Mouse (Mus musculus): ENCODE data around the gene Uap1. TPM values are rescaled to one million over a fixed set of nuclear protein-coding genes. Genes with fewer than 3 reads are reported as not detected.

The Uap1 gene
- polyA plus RNA-seq, 1 experiment, result 28.0 TPM

DNA sequence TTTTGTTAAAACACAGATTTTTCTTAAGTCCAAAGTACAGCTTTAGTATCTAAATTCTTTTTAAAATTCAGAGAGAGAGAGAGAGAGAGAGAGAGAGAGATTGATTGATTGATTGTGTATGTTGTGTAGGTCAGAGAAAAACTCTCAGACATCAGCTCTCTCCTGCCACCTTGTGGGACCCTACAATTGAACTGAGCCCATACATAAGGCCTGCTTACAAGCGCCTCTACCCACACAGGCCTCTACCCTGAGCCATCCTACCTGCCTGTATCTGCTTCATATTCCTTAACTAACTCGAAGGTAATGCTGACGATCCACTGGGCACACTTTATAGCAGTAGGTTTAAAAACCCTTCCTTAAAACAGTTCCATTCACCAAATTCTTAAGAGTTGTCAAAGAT, 25.6 kb upstream of the Uap1 start:
- H3K27ac ChIP-seq (ENCODE audit: insufficient read depth, low read depth, low read length), result no peak overlapping the region
- H3K4me1 ChIP-seq (ENCODE audit: control insufficient read depth, insufficient read depth, low read length), result peaks cover 3% of the 10 kb centered on the region
- no peak for TF ChIP-seq POLR2A (IDR thresholded peaks at IDR 0.05; ENCODE audit: borderline replicate concordance, low read depth, low read length)
- no peak for TF ChIP-seq CTCF (IDR thresholded peaks at IDR 0.05; ENCODE audit: low read depth, low read length)
- no peak overlapping the region for H3K4me3 ChIP-seq (ENCODE audit: insufficient read depth, low read length)

GRCm38 (mm10) chr1:170196211-170196610, 21.5 kb upstream of the Uap1 start:
- H3K27ac ChIP-seq (ENCODE audit: insufficient read depth, low read depth, low read length), result no peak overlapping the region
- TF ChIP-seq POLR2A (IDR thresholded peaks at IDR 0.05; ENCODE audit: borderline replicate concordance, low read depth, low read length) (no peak), CTCF (IDR thresholded peaks at IDR 0.05; ENCODE audit: low read depth, low read length) (no peak)

GRCm38 (mm10) chr1:170191925-170192324, 17.2 kb upstream of the Uap1 start:
- Histone ChIP-seq H3K4me1 (ENCODE audit: control insufficient read depth, insufficient read depth, low read length) (no peaks in the 10 kb centered on the region), H3K4me3 (ENCODE audit: insufficient read depth, low read length) (no peak overlapping the region), H3K27ac (ENCODE audit: insufficient read depth, low read depth, low read length) (no peak overlapping the region)
- no peak for TF ChIP-seq CTCF (IDR thresholded peaks at IDR 0.05; ENCODE audit: low read depth, low read length)
- TF ChIP-seq POLR2A (IDR thresholded peaks at IDR 0.05; ENCODE audit: borderline replicate concordance, low read depth, low read length), result no peak

More at GRCm38 (mm10) chr1:170196211-170196610, 21.5 kb upstream of the Uap1 start:
- no peak overlapping the region for H3K4me3 ChIP-seq (ENCODE audit: insufficient read depth, low read length)
- H3K4me1 ChIP-seq (ENCODE audit: control insufficient read depth, insufficient read depth, low read length), result no peaks in the 10 kb centered on the region

GRCm38 (mm10) chr1:170190225-170190624, 15.5 kb upstream of the Uap1 start:
- Histone ChIP-seq H3K4me1 (ENCODE audit: control insufficient read depth, insufficient read depth, low read length) (no peaks in the 10 kb centered on the region), H3K27ac (ENCODE audit: insufficient read depth, low read depth, low read length) (no peak overlapping the region), H3K4me3 (ENCODE audit: insufficient read depth, low read length) (no peak overlapping the region)
- TF ChIP-seq CTCF (IDR thresholded peaks at IDR 0.05; ENCODE audit: low read depth, low read length), result no peak
- no peak for TF ChIP-seq POLR2A (IDR thresholded peaks at IDR 0.05; ENCODE audit: borderline replicate concordance, low read depth, low read length)

GRCm38 (mm10) chr1:170188601-170189000, 13.8 kb upstream of the Uap1 start:
- H3K27ac ChIP-seq (ENCODE audit: insufficient read depth, low read depth, low read length), result no peak overlapping the region
- no peak for TF ChIP-seq CTCF (IDR thresholded peaks at IDR 0.05; ENCODE audit: low read depth, low read length)
- no peaks in the 10 kb centered on the region for H3K4me1 ChIP-seq (ENCODE audit: control insufficient read depth, insufficient read depth, low read length)
- H3K4me3 ChIP-seq (ENCODE audit: insufficient read depth, low read length), result no peak overlapping the region

GRCm38 (mm10) chr1:170186531-170186930, 11.8 kb upstream of the Uap1 start:
- no peaks in the 10 kb centered on the region for H3K4me1 ChIP-seq (ENCODE audit: control insufficient read depth, insufficient read depth, low read length)
- TF ChIP-seq POLR2A (IDR thresholded peaks at IDR 0.05; ENCODE audit: borderline replicate concordance, low read depth, low read length), result no peak
- no peak for TF ChIP-seq CTCF (IDR thresholded peaks at IDR 0.05; ENCODE audit: low read depth, low read length)
- H3K27ac ChIP-seq (ENCODE audit: insufficient read depth, low read depth, low read length), result no peak overlapping the region
- no peak overlapping the region for H3K4me3 ChIP-seq (ENCODE audit: insufficient read depth, low read length)

DNA sequence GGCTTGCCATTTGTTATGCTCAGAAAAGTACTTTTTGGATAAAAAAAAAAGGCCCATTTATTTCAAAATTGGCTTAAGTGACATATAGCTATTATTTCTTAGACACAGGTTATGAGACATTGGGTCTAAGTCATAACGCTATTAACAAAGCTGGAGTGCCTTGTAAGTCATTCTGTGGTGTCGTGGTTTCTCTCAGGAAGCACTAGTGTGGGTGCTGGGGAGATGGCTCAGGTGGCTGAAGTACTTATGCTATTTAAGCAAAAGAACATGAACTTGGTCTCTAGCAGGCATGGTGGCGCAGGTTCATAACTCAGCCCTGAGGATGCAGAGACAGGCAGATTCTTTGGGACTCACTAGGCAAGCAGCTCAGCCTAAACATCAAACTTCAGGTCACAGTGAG, 10.4 kb upstream of the Uap1 start:
- no peaks in the 10 kb centered on the region for H3K4me1 ChIP-seq (ENCODE audit: control insufficient read depth, insufficient read depth, low read length)
- TF ChIP-seq CTCF (IDR thresholded peaks at IDR 0.05; ENCODE audit: low read depth, low read length), result no peak
- TF ChIP-seq POLR2A (IDR thresholded peaks at IDR 0.05; ENCODE audit: borderline replicate concordance, low read depth, low read length), result no peak
- H3K27ac ChIP-seq (ENCODE audit: insufficient read depth, low read depth, low read length), result no peak overlapping the region
- H3K4me3 ChIP-seq (ENCODE audit: insufficient read depth, low read length), result no peak overlapping the region

DNA sequence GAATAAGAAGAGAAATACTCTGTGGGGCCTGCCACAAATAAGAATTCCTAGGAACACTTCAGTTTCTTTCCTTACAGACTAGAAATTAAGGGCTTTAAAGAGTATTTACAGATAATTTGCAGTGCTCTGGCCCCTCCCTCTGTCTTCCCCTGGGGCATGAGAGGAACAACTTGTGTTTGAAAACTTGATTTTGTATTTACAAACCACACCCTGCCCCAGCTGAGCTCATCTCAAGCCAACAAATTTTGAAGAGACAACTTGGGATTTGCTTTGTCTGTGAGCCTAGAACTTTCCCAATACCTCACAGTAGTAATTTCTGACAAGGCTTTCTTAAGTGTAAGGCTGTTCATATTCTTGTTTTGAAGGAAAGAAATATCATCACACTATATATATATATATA, 7.9 kb upstream of the Uap1 start:
- TF ChIP-seq CTCF (IDR thresholded peaks at IDR 0.05; ENCODE audit: low read depth, low read length) (no peak), POLR2A (IDR thresholded peaks at IDR 0.05; ENCODE audit: borderline replicate concordance, low read depth, low read length) (no peak)
- Histone ChIP-seq H3K4me1 (ENCODE audit: control insufficient read depth, insufficient read depth, low read length) (no peaks in the 10 kb centered on the region), H3K4me3 (ENCODE audit: insufficient read depth, low read length) (no peak overlapping the region), H3K27ac (ENCODE audit: insufficient read depth, low read depth, low read length) (no peak overlapping the region)

DNA sequence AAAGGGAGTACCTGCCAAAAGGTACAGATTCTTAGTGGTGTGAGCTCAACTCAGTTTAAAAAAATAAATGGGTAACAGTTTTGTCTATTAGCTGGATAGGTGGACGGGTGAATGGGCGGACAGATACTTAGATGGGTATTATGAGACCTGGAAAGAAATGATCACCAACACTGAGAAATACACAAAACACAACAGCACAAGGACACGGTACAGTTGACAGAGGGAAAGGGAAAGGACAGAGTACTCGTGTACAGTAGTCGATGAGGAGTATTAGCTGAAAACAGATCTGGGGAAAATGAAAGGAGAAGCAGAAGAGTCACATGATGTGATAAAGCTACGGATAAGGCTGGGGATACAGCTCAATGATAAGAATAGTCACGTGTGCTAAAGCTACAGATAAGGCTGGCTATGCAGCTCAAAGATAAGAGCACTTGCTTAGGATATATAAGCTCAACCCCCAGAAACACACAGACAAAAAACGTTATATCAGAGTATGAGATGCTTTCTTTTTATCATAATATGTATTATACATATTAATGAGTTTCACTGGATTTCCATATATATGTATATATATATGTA, 2.0 kb upstream of the Uap1 start:
- Histone ChIP-seq H3K27ac (ENCODE audit: insufficient read depth, low read depth, low read length) (no peak overlapping the region), H3K4me3 (ENCODE audit: insufficient read depth, low read length) (no peak overlapping the region), H3K4me1 (ENCODE audit: control insufficient read depth, insufficient read depth, low read length) (peaks cover 6% of the 10 kb centered on the region; the same call in 1 of the 2 replicates)
- TF ChIP-seq POLR2A (IDR thresholded peaks at IDR 0.05; ENCODE audit: borderline replicate concordance, low read depth, low read length) (no peak), CTCF (IDR thresholded peaks at IDR 0.05; ENCODE audit: low read depth, low read length) (no peak)

DNA sequence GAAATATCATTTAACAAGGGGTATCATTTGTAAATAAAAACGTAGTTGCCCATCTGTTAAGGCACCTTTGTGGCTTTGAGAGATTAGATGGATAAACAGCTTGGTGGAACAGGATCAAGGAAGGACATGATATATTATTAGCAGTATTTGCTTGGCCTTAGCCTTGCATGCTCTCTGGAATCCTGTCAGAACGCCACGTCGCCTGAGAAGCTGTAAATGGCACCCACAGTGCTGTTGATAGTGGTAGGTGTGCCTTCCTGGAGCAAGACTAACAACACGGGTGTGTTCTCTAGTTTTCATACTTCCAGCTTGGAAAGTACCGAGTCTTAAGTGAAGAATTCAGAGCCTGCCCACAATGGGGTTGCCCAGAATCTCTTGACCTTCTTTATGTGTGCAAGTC, 1.1 kb upstream of the Uap1 start:
- no peak for TF ChIP-seq POLR2A (IDR thresholded peaks at IDR 0.05; ENCODE audit: borderline replicate concordance, low read depth, low read length)
- TF ChIP-seq CTCF (IDR thresholded peaks at IDR 0.05; ENCODE audit: low read depth, low read length), result no peak
- no peak overlapping the region for H3K27ac ChIP-seq (ENCODE audit: insufficient read depth, low read depth, low read length)
- peaks cover 6% of the 10 kb centered on the region; the same call in 1 of the 2 replicates for H3K4me1 ChIP-seq (ENCODE audit: control insufficient read depth, insufficient read depth, low read length)
- no peak overlapping the region for H3K4me3 ChIP-seq (ENCODE audit: insufficient read depth, low read length)
